Mouse (Mus musculus) olfactory bulb, adult 2 months (tissue): ENCODE results near the gene Hdac4.

Source experiments
- CTCF ChIP-seq: fragments of 200-500 bp; IDR thresholded peaks from 2 replicates; pipeline ENCODE4 v1.5.1; 2012; ENCODE audit warnings: low read depth, mild to moderate bottlenecking, low read length, moderate library complexity; ENCODE audit not compliant: insufficient read depth
- POLR2A ChIP-seq: fragments of 200-500 bp; IDR thresholded peaks from 2 replicates; pipeline ENCODE4 v1.6.1; 2012; ENCODE audit warnings: mild to moderate bottlenecking, low read depth, low read length, moderate library complexity; ENCODE audit not compliant: insufficient read depth

DNA sequence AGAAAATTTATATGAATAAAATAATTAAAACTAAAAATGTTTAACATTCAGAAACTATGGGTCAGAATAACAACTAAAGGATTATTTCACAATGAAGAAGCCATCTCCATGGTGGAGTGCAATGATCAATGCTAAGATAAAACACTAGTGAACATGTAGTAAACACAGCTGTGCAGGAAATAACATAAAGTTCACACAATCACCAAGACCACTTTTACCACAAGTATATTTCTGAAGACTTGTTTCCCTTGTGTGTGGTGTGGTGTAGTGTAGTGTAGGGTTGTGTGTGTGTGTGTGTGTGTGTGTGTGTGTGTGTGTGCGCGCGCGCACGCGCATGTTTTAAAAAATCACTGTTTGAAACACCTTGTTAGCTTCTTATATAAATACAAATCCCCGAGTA is 126.0 kb downstream of the Hdac4 start:
- no peak for TF ChIP-seq POLR2A
- TF ChIP-seq CTCF: no peak
